Mouse (Mus musculus): ENCODE results near the gene Tmprss11g.

DNA sequence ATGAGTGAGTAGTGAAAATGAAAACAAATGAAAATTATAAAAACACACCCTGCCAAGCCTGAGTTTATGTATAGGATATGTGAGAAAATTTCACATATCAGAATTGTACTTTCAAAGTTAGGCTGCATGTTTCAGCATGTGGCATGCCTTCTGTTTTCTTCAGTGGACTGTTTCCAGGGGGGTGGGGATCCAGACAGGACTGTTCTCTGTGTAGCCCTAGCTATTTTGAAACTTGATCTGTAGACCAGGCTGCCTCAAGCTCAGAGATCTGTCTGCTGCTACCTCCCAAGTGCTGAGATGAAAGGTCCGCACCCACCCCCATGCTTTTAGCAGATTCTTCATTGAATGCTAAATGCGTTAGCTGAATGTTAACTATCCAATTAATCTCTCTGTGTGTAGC is 10.3 kb upstream of the Tmprss11g start:
- TF ChIP-seq CTCF (IDR thresholded peaks at IDR 0.05; ENCODE audit: extremely low read depth, insufficient read depth, insufficient read length, insufficient replicate concordance) (no peak), POLR2A (IDR thresholded peaks at IDR 0.05; ENCODE audit: low read depth, low read length) (no peak)
